Mouse (Mus musculus): Measurements from ENCODE around the gene Nod1.

The Nod1 gene

GRCm38 (mm10) chr6:54886195-54886594 is 86.2 kb downstream of the Nod1 start:
- no peak for DNase-seq (ENCODE audit: low spot score in 2 of 2)

- no peak for DNase-seq (ENCODE audit: low spot score in 2 of 2)
Observed at GRCm38 (mm10) chr6:54883424-54883823, 89.0 kb downstream of the Nod1 start.

GRCm38 (mm10) chr6:54880086-54880485 is 92.3 kb downstream of the Nod1 start:
- DNase-seq (ENCODE audit: low spot score in 2 of 2), result no peak

- DNase-seq (ENCODE audit: low spot score in 2 of 2), result no peak
Observed at GRCm38 (mm10) chr6:54878546-54878945, 93.9 kb downstream of the Nod1 start.

GRCm38 (mm10) chr6:54877651-54878050 is 94.8 kb downstream of the Nod1 start:
- DNase-seq (ENCODE audit: low spot score in 2 of 2), result no peak

GRCm38 (mm10) chr6:54876782-54877181 is 95.6 kb downstream of the Nod1 start:
- DNase-seq (ENCODE audit: low spot score in 2 of 2), result no peak
